ENCODE assay signal across 15 mouse cellular contexts in the genomic region with DNA sequence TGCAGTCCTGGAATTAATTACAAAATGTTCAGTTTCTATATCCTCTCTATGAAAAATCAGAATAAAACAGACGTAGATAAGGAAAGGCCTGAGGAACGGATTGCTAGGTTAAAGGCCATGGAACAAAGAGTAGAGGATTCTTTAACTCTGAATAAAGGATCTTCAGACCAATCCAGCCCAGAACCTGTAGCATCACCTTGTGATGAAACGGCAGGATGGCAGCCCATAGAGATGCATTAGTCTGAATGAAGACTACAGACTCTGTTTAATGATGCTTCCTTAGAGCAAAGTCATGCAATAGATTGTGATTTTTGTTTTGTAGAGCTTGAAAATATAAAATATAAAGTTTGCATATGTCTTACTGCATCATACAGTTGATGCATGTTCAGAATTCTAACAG.
"Had no signal": no experiment of that assay in that cellular context is flagged by ENCODE, and none has a peak within 500 bp of the region (broad histone marks: within the 10 kb centered on the region; RNA-seq: fewer than 3 reads in every experiment).

No protein-coding gene starts in this region.

- H3K4me2 ChIP-seq: kidney, embryonic 15.5 days; limb, embryonic 13.5 days; midbrain, embryonic 15.5 days; neural tube, embryonic 13.5 days had no signal

- H3K9me3 ChIP-seq: kidney, embryonic 15.5 days; midbrain, embryonic 15.5 days; neural tube, embryonic 13.5 days had no signal

- H3K9ac ChIP-seq: kidney, embryonic 15.5 days; limb, embryonic 13.5 days; midbrain, embryonic 15.5 days; neural tube, embryonic 13.5 days had no signal

- H3K27ac ChIP-seq: kidney, embryonic 15.5 days; limb, embryonic 13.5 days; midbrain, embryonic 15.5 days; neural tube, embryonic 13.5 days had no signal

- H3K4me3 ChIP-seq: kidney, embryonic 15.5 days; limb, embryonic 13.5 days; midbrain, embryonic 10.5 days; midbrain, embryonic 15.5 days; neural tube, embryonic 13.5 days had no signal

- DNase-seq: kidney, adult 18-20 months; kidney, postnatal 25 days; layer of hippocampus, adult 9-11 months; lung, adult 18-20 months; lung, postnatal 4 days; retina, postnatal 1 day; right cerebral cortex, postnatal 4 days; spleen, adult 18-20 months; thymus, adult 2 months; thymus, postnatal 25 days had no signal

- H3K4me1 ChIP-seq: kidney, embryonic 15.5 days; midbrain, embryonic 15.5 days; neural tube, embryonic 13.5 days had no signal

- H3K36me3 ChIP-seq: kidney, embryonic 15.5 days; limb, embryonic 13.5 days; midbrain, embryonic 10.5 days; midbrain, embryonic 15.5 days; neural tube, embryonic 13.5 days had no signal

- ATAC-seq: midbrain, embryonic 15.5 days had no signal

- H3K27me3 ChIP-seq: kidney, embryonic 15.5 days; limb, embryonic 13.5 days; midbrain, embryonic 15.5 days; neural tube, embryonic 13.5 days had no signal
